Mouse (Mus musculus): ENCODE measurements around the gene Ccdc141. TPM values are rescaled to one million over a fixed set of nuclear protein-coding genes. Genes with fewer than 3 reads are reported as not detected.

Gene Ccdc141
- polyA plus RNA-seq, 1 experiment, result 16.3 TPM

- TF ChIP-seq CTCF (IDR thresholded peaks at IDR 0.05; ENCODE audit: borderline replicate concordance, insufficient read depth, low read length) (no peak), POLR2A (IDR thresholded peaks at IDR 0.05; ENCODE audit: low read depth, low read length) (no peak)
- H3K27ac ChIP-seq (ENCODE audit: insufficient read depth, low read length), result no peak overlapping the region
- no peak overlapping the region for H3K4me3 ChIP-seq (ENCODE audit: insufficient read depth, low read length)
- peaks cover 7% of the 10 kb centered on the region; the same call in 1 of the 2 replicates for H3K4me1 ChIP-seq (ENCODE audit: control insufficient read depth, insufficient read depth, low read length)
Observed at GRCm38 (mm10) chr2:77168781-77169180, 1.7 kb downstream of the Ccdc141 start.

GRCm38 (mm10) chr2:77168081-77168685, 2.3 kb downstream of the Ccdc141 start:
- Histone ChIP-seq H3K4me3 (ENCODE audit: insufficient read depth, low read length) (no peak overlapping the region), H3K4me1 (ENCODE audit: control insufficient read depth, insufficient read depth, low read length) (peaks cover 7% of the 10 kb centered on the region; the same call in 1 of the 2 replicates), H3K27ac (ENCODE audit: insufficient read depth, low read length) (no peak overlapping the region)
- no peak for TF ChIP-seq POLR2A (IDR thresholded peaks at IDR 0.05; ENCODE audit: low read depth, low read length)
- no peak for TF ChIP-seq CTCF (IDR thresholded peaks at IDR 0.05; ENCODE audit: borderline replicate concordance, insufficient read depth, low read length)

- Histone ChIP-seq H3K4me1 (ENCODE audit: control insufficient read depth, insufficient read depth, low read length) (peaks cover 5% of the 10 kb centered on the region; the same call in 1 of the 2 replicates), H3K27ac (ENCODE audit: insufficient read depth, low read length) (peak overlapping the region; percentile 34; the same call in 1 of the 2 replicates), H3K4me3 (ENCODE audit: insufficient read depth, low read length) (no peak overlapping the region)
- TF ChIP-seq POLR2A (IDR thresholded peaks at IDR 0.05; ENCODE audit: low read depth, low read length) (no peak), CTCF (IDR thresholded peaks at IDR 0.05; ENCODE audit: borderline replicate concordance, insufficient read depth, low read length) (no peak)
Observed at GRCm38 (mm10) chr2:77166366-77166765, 4.1 kb downstream of the Ccdc141 start.

- TF ChIP-seq CTCF (IDR thresholded peaks at IDR 0.05; ENCODE audit: borderline replicate concordance, insufficient read depth, low read length), result no peak
- TF ChIP-seq POLR2A (IDR thresholded peaks at IDR 0.05; ENCODE audit: low read depth, low read length), result no peak
- H3K4me1 ChIP-seq (ENCODE audit: control insufficient read depth, insufficient read depth, low read length), result peaks cover 2% of the 10 kb centered on the region; the same call in 1 of the 2 replicates
- H3K27ac ChIP-seq (ENCODE audit: insufficient read depth, low read length), result no peak overlapping the region
- H3K4me3 ChIP-seq (ENCODE audit: insufficient read depth, low read length), result no peak overlapping the region
Observed at GRCm38 (mm10) chr2:77164662-77165061, 5.8 kb downstream of the Ccdc141 start.

- Histone ChIP-seq H3K27ac (ENCODE audit: insufficient read depth, low read length) (no peak overlapping the region), H3K4me3 (ENCODE audit: insufficient read depth, low read length) (no peak overlapping the region), H3K4me1 (ENCODE audit: control insufficient read depth, insufficient read depth, low read length) (peaks cover 2% of the 10 kb centered on the region; the same call in 1 of the 2 replicates)
- TF ChIP-seq CTCF (IDR thresholded peaks at IDR 0.05; ENCODE audit: borderline replicate concordance, insufficient read depth, low read length) (no peak), POLR2A (IDR thresholded peaks at IDR 0.05; ENCODE audit: low read depth, low read length) (no peak)
Observed at GRCm38 (mm10) chr2:77163381-77163780, 7.1 kb downstream of the Ccdc141 start.

GRCm38 (mm10) chr2:77162135-77162534, 8.3 kb downstream of the Ccdc141 start:
- Histone ChIP-seq H3K4me1 (ENCODE audit: control insufficient read depth, insufficient read depth, low read length) (peaks cover 2% of the 10 kb centered on the region; the same call in 1 of the 2 replicates), H3K4me3 (ENCODE audit: insufficient read depth, low read length) (no peak overlapping the region), H3K27ac (ENCODE audit: insufficient read depth, low read length) (no peak overlapping the region)
- TF ChIP-seq POLR2A (IDR thresholded peaks at IDR 0.05; ENCODE audit: low read depth, low read length) (no peak), CTCF (IDR thresholded peaks at IDR 0.05; ENCODE audit: borderline replicate concordance, insufficient read depth, low read length) (no peak)

GRCm38 (mm10) chr2:77157546-77157945, 12.9 kb downstream of the Ccdc141 start:
- TF ChIP-seq POLR2A (IDR thresholded peaks at IDR 0.05; ENCODE audit: low read depth, low read length) (no peak), CTCF (IDR thresholded peaks at IDR 0.05; ENCODE audit: borderline replicate concordance, insufficient read depth, low read length) (no peak)
- H3K27ac ChIP-seq (ENCODE audit: insufficient read depth, low read length), result no peak overlapping the region
- H3K4me3 ChIP-seq (ENCODE audit: insufficient read depth, low read length), result no peak overlapping the region
- H3K4me1 ChIP-seq (ENCODE audit: control insufficient read depth, insufficient read depth, low read length), result no peaks in the 10 kb centered on the region

GRCm38 (mm10) chr2:77154080-77154479, 16.4 kb downstream of the Ccdc141 start:
- Histone ChIP-seq H3K4me1 (ENCODE audit: control insufficient read depth, insufficient read depth, low read length) (no peaks in the 10 kb centered on the region), H3K27ac (ENCODE audit: insufficient read depth, low read length) (no peak overlapping the region), H3K4me3 (ENCODE audit: insufficient read depth, low read length) (no peak overlapping the region)
- TF ChIP-seq CTCF (IDR thresholded peaks at IDR 0.05; ENCODE audit: borderline replicate concordance, insufficient read depth, low read length) (no peak), POLR2A (IDR thresholded peaks at IDR 0.05; ENCODE audit: low read depth, low read length) (no peak)

GRCm38 (mm10) chr2:77151255-77151654, 19.2 kb downstream of the Ccdc141 start:
- H3K4me3 ChIP-seq (ENCODE audit: insufficient read depth, low read length), result no peak overlapping the region
- TF ChIP-seq POLR2A (IDR thresholded peaks at IDR 0.05; ENCODE audit: low read depth, low read length) (no peak), CTCF (IDR thresholded peaks at IDR 0.05; ENCODE audit: borderline replicate concordance, insufficient read depth, low read length) (no peak)
- H3K4me1 ChIP-seq (ENCODE audit: control insufficient read depth, insufficient read depth, low read length), result no peaks in the 10 kb centered on the region; the same call in 1 of the 2 replicates
- H3K27ac ChIP-seq (ENCODE audit: insufficient read depth, low read length), result no peak overlapping the region

- Histone ChIP-seq H3K4me3 (ENCODE audit: insufficient read depth, low read length) (no peak overlapping the region), H3K4me1 (ENCODE audit: control insufficient read depth, insufficient read depth, low read length) (no peaks in the 10 kb centered on the region; the same call in 1 of the 2 replicates), H3K27ac (ENCODE audit: insufficient read depth, low read length) (no peak overlapping the region)
- TF ChIP-seq CTCF (IDR thresholded peaks at IDR 0.05; ENCODE audit: borderline replicate concordance, insufficient read depth, low read length) (no peak), POLR2A (IDR thresholded peaks at IDR 0.05; ENCODE audit: low read depth, low read length) (no peak)
Observed at GRCm38 (mm10) chr2:77149576-77149975, 20.9 kb downstream of the Ccdc141 start.
